Mouse (Mus musculus) natural killer cell, adult 2 months (primary cell): ENCODE results near the gene Alk.

Experiments used
- DNase-seq, 2 experiments: peaks; one replicate each; pipeline ENCODE4 v3.0.0; 2022; ENCODE audit warnings: low spot score in 2 of 2

Alk gene

DNA sequence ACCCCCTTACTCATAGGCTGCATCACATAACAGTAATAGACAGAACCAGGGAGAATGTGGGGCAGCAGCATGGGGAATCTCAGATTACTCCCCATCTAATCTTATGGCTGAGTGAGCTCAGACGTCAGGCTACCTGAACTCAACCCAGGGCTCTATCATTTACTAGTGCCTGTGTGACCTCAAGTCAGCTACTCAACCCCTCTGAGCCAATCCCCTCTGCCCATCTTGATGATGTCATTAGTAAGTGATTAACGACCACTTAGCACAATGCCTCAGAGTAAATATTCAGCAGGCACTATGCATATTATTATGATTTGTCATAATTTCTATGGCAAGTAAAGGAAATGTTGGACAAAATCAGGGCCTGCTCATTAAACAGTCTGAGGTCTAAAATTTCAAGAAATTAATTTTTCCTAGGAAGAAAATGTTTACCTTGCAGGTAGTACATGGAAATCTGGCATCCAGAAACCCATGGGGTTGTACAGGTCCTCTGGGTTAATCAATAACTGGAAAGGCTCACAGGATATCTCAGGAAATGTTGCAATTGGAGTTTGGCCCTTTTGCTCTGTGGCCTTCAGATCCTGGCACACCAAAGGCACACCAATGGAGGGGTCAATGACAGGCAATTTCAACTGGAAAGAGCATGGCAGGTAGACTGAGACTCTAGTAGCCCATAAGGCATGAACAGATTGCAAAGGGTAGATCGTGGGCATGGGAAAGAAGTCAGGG lies 204.9 kb downstream of the Alk start:
- DNase-seq, result no peak

DNA sequence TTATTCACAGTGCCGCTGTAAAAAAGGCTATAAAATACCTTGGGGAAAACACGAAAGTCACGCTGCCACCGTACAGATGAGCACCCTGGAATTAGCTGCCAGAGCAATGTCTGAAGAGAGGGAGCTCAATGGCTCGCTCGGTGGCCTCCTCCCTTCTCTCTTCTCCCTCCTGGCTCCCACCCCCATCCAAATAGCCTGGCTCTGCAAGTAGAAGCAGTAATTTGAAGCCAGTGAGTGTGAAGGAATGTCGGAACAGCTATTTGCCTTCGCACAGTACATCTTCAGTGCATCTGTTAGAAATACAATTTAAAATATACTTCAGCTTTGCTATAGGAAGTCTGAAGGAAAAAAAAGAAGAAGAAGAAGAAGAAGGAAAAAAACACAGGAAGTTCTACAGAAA lies 208.5 kb downstream of the Alk start:
- DNase-seq, result no peak

- no peak for DNase-seq
Observed at GRCm38 (mm10) chr17:72368991-72369390, 235.4 kb downstream of the Alk start.

DNA sequence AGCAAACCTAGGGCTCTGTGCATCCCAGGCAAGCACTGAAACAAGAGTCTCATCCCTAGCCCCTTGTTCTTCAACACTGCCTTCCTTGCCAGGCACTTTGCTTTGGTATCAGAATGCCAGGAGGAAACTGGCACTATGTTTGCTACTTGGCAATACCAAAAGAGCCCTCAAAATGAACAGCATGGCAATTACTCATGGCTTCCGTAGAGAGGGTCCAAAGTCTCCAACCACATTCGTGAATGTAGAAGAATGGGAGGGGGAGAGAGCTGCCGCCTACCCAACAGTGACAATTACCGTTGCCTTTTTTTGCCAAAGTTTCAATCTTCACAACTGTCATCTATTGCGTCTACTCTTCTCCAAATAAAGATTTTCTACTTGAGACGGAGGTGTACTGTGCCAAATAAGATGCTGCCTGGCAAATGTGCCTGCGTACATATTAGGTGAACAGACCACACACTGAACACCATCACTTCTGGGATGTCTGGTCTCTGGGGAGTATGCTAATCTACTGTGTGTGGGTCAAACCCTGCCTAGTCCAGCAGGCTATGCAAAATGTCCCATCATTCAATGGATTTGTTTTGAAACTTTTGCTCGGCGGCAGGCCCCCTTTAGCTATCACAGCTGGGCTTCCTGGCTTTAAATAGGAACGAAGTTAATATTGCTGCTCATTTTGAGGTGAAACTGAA lies 241.5 kb downstream of the Alk start:
- DNase-seq, result no peak

- DNase-seq, result no peak
Observed at GRCm38 (mm10) chr17:72361961-72362360, 242.5 kb downstream of the Alk start.

DNA sequence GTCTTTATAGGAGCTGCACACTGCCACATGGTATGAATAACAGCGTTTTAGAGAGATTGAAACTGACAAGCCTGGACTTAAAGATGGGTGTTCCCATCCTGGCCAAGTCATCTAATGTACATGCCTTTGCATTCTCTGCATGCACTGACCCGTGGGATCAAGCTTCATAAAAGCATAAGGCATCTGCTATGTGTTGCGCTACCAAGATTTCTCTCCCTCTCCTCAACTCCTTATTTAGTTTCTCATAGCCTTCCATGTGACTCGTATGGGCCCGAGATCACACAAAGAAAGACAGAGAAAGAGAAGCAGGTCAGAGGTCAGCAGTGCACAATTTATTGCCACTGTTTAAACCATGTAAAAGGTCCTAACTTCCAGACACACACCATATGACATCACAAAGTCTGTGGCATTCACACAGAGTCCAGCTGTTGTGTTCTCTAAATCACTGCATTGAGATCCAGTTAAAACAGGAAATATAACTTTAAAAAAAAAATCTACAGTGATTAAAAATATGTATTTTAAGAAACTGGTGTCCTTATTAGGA lies 247.6 kb downstream of the Alk start:
- DNase-seq, result no peak

- DNase-seq, result no peak
Observed at GRCm38 (mm10) chr17:72339437-72339836, 265.0 kb downstream of the Alk start.

GRCm38 (mm10) chr17:72332909-72333308 lies 271.5 kb downstream of the Alk start:
- no peak for DNase-seq

- no peak for DNase-seq
Observed at GRCm38 (mm10) chr17:72325941-72326340, 278.5 kb downstream of the Alk start.

DNA sequence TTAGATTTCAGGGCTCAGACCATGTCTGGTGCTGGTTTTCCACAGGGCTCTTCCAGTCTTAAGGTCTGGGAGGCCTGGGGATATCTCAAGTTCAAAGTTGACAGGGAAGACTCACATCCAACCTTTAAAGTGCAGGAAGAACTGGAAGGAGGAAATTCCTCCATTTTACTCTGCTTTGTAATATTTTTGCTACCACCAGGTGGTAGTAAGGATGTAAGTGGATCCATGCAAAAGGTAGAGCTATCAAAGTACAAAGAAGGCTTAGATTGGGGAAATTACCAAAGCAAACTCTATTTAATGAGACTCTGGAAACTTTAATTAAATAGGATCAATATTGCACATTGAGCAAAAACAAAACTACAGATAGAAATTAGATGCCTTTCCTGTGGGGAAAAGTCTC lies 284.9 kb downstream of the Alk start:
- DNase-seq, result no peak

DNA sequence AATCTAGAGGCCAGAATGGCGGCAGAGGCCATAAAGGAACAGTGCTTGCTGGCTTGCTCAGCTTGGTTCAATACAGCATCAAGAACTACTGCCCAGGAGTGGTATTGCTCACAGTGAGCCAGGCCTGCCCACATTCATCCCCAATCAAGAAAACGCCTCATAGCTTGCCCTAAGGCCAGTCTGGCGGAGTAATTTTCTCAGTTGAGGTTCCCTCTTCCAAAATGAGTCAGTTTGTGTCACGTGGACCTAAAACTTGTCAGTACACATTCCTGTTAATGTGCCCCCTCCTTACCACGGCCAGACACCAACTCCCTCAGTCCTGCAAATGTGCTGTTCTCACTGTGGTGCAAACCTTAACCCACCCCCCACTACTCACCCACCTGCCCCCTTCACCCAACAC lies 304.8 kb downstream of the Alk start:
- no peak for DNase-seq

- no peak for DNase-seq
Observed at GRCm38 (mm10) chr17:72296349-72296748, 308.1 kb downstream of the Alk start.

- no peak for DNase-seq
Observed at GRCm38 (mm10) chr17:72293267-72293580, 311.2 kb downstream of the Alk start.

GRCm38 (mm10) chr17:72292444-72293266 lies 311.8 kb downstream of the Alk start:
- no peak for DNase-seq

DNA sequence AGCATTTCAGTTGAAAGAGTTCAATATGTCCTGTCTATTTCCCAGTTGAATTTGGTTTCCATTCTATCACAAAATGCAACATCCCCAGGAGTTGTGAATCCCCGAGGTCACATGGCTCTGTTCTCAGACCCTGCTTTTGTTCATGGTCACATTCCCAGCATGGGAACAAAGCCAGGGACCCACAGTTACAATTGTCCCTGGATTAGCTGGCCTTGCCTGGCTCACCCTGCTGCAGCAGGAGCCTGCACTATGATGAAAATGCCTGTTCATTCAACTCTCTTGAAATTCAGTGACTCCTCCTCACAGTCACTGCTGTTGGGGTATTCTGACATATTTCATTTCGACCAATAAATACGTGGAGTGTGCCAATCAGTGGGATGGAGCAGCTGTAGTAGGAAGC lies 318.5 kb downstream of the Alk start:
- no peak for DNase-seq

DNA sequence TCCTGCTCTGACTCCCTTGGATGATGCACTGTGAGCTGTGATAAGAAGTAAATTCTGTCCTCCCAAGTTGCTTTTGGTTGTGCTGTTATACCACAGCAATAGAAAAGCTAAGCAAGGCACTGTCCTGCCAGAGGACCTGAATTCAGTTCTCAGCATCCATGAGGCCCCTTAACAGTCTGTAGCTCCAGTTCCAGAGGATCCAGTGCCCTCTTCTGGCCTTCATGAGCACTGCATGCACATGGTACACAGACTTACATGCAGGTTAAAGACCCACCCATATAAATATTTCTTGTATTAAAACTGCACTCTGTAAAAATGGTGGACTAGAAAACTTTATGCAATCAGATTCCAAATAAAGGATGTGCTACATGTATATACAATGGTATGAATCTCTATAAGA lies 326.1 kb downstream of the Alk start:
- DNase-seq, result no peak

- no peak for DNase-seq
Observed at GRCm38 (mm10) chr17:72276778-72277177, 327.6 kb downstream of the Alk start.

- no peak for DNase-seq
Observed at GRCm38 (mm10) chr17:72275391-72275904, 329.0 kb downstream of the Alk start.

DNA sequence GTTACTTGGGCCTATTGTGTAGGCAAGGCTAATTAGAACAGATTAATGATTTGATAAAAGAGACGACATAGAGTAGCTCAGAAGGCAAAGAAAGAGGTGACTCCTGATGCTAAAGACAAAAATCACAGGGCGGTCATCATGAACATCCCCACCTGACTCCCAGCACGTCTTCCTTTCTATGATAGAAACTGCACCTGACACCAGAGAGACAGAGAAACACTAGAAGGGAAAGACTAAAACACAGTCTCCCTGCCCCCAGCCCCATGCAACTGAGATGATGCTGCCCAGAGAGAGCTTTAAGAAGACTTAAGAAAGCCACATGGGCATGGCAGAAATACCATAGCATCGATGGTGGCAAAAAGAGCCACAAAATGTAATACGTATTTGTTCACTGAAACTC lies 330.2 kb downstream of the Alk start:
- DNase-seq, result no peak

GRCm38 (mm10) chr17:72271640-72272039 lies 332.8 kb downstream of the Alk start:
- DNase-seq, result no peak

- DNase-seq, result no peak
Observed at GRCm38 (mm10) chr17:72268529-72268928, 335.9 kb downstream of the Alk start.
